Mouse (Mus musculus) gonadal fat pad, adult 2 months (tissue): ENCODE data around the gene Gm36245. TPM values are rescaled to one million over a fixed set of nuclear protein-coding genes. Genes with fewer than 3 reads are reported as not detected.
"Not testable (repeated sequence)": the region's sequence is repeated elsewhere in the genome, so short reads cannot be mapped to it uniquely, and the experiment has no call there.

ENCODE experiments used
- DNase-seq: peaks from one replicate; pipeline ENCODE4 v3.0.0-alpha.2; 2012; ENCODE audit warnings: low read depth
- polyA plus RNA-seq: library from polyadenylated mRNA; depleted of rRNA; stranded (reverse); fragments of >200 nt; gene quantifications from 2 replicates; pipeline ENCODE4 v1.2.3, GENCODE M21; 2012; rRNA removed

Gene Gm36245
- polyA plus RNA-seq: 0.32 TPM in 1 of 2 replicates, not detected in the other

GRCm38 (mm10) chr15:77598958-77599357, at the start of gene Gm36245:
Gene Gm36245 (plus strand): TSS chr15:77599258.
- no peak for DNase-seq

GRCm38 (mm10) chr15:77561792-77562191, 37.3 kb upstream of the Gm36245 start, which contains the start of gene 1700025B11Rik:
Gene 1700025B11Rik (minus strand): TSS chr15:77561892.
- no peak for DNase-seq

DNA sequence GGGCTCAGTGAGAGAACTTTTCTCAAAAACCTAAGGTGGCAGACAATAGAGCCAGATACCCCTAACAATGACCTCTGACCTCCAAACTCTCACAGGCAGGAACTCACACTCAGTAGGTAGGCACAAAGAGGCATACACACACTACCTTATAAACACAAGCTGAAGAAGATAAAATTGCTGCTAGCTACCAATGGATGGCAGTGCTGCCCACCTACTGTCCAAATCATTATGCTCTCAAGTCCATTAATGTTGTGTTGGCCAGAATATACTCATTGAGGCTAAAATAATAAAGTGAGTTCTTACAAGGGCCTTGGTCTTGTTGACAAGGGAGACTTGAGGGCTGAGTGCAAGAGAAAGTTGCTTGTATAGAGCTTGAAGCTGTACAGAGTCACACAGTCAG, 35.8 kb upstream of the Gm36245 start:
- no peak for DNase-seq

DNA sequence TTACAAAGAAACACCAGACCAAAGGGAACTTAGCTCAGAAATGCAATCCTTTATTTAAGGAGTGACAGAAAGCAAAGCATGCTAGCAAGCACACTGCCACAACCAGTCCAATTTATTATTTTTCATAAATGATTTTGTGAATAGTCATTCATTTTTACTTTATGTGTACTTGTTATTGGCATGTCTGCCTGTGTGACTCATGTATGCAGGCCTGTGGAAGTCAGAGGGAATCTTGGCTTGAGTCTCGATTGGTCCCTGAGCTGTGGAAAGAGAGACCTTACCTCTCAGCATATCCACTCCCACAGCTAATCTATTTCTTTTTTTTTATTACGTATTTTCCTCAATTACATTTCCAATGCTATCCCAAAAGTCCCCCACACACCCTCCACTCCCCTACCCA, 20.3 kb upstream of the Gm36245 start:
- no peak for DNase-seq

DNA sequence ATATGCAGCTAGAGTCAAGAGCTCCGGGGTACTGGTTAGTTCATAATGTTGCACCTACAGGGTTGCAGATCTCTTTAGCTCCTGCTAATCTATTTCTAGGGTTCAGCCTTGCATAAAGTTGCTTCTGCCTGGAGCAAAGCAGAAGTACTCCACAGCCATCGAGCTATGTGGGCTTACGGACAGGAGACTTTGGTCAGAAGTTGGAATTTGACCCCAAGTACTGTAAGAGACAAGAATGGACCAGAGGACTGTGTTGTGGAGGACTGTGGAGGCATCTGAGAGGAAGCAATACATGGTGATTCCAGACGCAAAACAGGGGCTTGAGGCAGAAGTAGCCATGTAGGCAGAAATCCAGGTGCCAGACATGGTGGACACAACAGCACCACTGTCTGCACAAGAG, 19.7 kb upstream of the Gm36245 start:
- no peak for DNase-seq

DNA sequence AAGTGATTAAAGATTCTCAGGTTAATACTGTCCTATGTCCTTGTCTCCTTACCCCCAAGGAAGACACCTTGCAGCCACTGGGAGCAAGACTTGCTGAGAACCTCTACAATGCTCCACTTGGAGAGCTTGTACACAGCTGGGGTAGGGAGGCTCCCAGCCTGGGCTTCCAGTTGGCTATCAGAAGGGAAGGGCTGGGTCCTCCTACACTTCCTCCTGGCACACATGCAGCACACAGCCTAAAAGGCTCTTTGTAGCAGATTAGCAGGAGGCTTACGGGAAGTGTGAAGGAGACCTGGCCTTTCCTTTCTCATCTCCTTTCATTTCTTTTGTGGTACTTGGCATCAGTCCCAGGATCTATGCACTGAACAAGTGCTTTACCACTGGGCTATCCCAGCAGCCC, 17.4 kb upstream of the Gm36245 start:
- no peak for DNase-seq

DNA sequence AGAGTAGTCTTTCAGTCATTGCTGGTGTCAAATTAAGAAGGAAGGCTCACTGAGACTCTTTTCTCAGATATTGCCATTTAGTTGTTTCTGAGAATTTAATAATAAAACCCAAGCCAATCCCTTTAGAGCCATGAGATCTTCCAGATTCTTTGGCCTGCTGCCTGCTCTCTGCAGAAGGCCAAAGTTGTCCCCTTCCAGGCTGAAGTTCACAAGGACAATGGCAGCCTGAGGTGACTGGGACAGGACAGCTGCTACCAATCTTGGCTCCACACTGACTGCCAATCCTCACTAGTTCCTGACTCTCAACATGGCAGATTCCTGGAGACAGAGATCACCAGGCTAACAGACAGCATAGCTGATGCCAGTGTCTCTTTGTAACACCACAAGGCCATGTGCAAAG, 12.0 kb upstream of the Gm36245 start:
- DNase-seq: no peak

GRCm38 (mm10) chr15:77588981-77589380, 10.1 kb upstream of the Gm36245 start:
- DNase-seq: no peak

DNA sequence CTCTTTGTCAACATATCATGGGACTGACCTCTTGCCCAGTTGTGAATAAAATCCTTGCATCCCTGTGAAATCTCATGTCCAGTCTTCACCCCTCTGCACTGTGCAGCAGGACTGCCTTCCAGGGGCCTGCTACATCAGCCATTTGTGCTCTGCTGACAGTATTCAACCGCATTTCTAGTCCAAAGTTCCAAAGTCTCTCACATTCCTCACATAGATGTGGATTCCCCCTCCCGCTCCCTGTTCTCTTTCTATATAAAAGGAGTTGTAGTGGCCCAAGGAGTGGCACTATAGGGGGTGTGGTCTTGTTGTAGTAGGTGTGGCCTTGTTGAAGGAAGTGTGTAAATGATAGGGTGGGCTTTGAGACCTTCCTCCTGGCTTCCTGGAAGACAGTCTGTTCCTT, 8.2 kb upstream of the Gm36245 start:
- DNase-seq: no peak

GRCm38 (mm10) chr15:77593557-77593956, 5.5 kb upstream of the Gm36245 start:
- no peak for DNase-seq

GRCm38 (mm10) chr15:77595961-77596360, 3.1 kb upstream of the Gm36245 start, which contains the start of gene Apol10b:
Gene Apol10b (minus strand): TSS chr15:77596125.
- DNase-seq: no peak

DNA sequence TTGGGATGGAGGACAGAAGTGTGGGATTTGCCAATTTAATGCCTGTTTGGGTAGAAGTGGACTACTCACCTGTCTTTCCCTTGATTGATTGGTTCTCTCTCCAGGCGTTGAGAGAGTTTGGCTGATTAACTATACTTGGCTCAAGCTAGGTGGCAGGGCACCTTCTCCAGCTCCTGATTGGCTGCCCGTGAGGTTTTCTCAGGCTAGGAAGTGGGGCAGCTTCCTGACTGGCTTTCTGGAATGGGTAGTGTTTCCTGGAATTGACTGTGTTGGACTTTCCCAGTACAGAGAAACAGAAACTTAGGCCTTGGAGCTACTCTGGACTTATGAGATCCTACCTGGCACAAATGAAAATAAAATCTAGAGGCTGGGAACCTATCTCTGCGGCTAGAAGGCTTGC, 629 bp upstream of the Gm36245 start:
- DNase-seq: no peak

DNA sequence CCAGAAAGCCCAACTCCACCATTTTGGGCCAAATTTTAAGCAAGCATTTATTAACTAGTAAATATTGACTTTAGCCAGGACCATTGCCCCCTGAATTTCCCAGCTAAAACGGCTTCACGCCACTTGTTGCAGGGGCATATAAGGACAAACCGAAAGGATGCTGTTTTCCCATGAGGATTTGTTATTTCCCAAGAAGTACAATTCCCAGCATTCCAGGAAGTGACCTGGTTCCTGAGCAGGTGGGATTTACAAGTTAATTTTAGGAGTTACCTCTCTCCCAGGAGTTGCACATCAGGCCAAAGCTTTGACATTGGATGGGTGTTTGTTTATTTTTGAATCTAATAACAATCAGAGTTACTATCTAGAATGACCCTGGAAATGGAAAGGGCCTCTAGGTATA, 7.0 kb downstream of the Gm36245 start:
- DNase-seq: no peak

DNA sequence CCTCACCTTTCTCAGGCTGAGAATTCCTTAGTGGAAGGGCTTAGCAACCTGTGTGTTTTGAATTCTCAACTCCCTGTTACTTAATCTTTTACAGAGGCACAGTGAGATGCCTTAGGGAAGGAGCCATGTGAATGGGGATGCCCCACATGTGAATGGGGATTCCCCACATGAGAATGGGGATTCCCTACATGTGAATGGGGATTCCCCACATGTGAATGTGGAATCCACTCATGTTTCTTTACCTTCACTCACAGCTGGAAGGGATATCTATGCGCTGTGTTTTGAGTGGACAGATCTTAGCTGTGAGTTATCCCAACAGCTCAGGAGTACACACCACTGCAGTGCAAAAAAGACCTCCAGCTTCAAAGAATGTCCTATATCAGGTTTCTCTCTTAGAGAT, 25.7 kb downstream of the Gm36245 start:
- DNase-seq: no peak

GRCm38 (mm10) chr15:77626471-77626870, 27.4 kb downstream of the Gm36245 start:
- DNase-seq: not testable (repeated sequence)

DNA sequence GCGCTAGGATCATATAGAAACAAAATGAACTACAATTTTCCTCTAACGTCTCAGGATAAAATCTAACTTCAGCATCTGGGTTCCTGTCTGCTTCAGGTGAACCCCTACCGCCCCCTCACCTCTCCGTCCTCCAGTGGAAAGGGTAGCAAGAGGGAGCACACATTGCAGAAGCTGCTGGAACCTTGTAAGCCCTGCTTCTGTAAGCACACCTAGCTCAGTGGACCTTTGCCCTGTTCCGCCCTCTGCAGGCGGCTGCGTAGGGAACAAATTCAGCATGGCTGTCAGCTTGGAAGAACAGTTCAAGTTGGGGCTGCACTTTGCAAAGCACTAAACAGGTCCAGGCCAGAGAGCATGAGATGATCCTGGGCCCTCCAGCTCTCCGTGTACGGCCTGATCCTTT, 29.6 kb downstream of the Gm36245 start:
- DNase-seq: not testable (repeated sequence)

- not testable (repeated sequence) for DNase-seq
Observed at GRCm38 (mm10) chr15:77629822-77630221, 30.8 kb downstream of the Gm36245 start.

- DNase-seq: not testable (repeated sequence)
Observed at GRCm38 (mm10) chr15:77643176-77643575, 44.1 kb downstream of the Gm36245 start, which contains the start of gene Apol11b. Gene Apol11b (minus strand): TSS chr15:77643286.

GRCm38 (mm10) chr15:77651143-77651542, 52.1 kb downstream of the Gm36245 start:
- not testable (repeated sequence) for DNase-seq

Other genes with a start within 250 kb of the Gm36245 start
- gene Apol7a, start 200.1 kb upstream of the Gm36245 start, polyA plus RNA-seq: 0.32 and 0.38 TPM in 2 replicates
- gene Apol9a, start 188.1 kb upstream of the Gm36245 start, polyA plus RNA-seq: 1.0 and 1.4 TPM in 2 replicates
- 0.04 TPM in 1 of 2 replicates, not detected in the other for gene Apol7b, start 151.8 kb upstream of the Gm36245 start, polyA plus RNA-seq
- gene Apol10a, start 122.2 kb upstream of the Gm36245 start, polyA plus RNA-seq: not detected in 2 replicates
- gene Apol11a, start 91.0 kb upstream of the Gm36245 start, polyA plus RNA-seq: not detected in 2 replicates
- gene Apol7c, start 65.9 kb upstream of the Gm36245 start, polyA plus RNA-seq: 0.18 and 0.23 TPM in 2 replicates
- gene 1700025B11Rik, start 37.4 kb upstream of the Gm36245 start, polyA plus RNA-seq: 0.26 TPM in 1 of 2 replicates, not detected in the other
- 1.1 and 1.4 TPM in 2 replicates for gene Apol10b, start 3.1 kb upstream of the Gm36245 start, polyA plus RNA-seq
- gene Apol11b, start 44.0 kb downstream of the Gm36245 start, polyA plus RNA-seq: 0.37 TPM in 1 of 2 replicates, not detected in the other
- gene Apol7e, start 99.6 kb downstream of the Gm36245 start, polyA plus RNA-seq: 0.09 and 0.34 TPM in 2 replicates
- 3.7 and 4.1 TPM in 2 replicates for gene Apol9b, start 129.8 kb downstream of the Gm36245 start, polyA plus RNA-seq
- 0.07 TPM in 1 of 2 replicates, not detected in the other for gene Apol8, start 157.7 kb downstream of the Gm36245 start, polyA plus RNA-seq
- gene Myh9, start 242.9 kb downstream of the Gm36245 start, polyA plus RNA-seq: 68.6 and 83.3 TPM in 2 replicates